Mouse (Mus musculus) cerebral cortex, adult 2 months (tissue): ENCODE data around the gene Tsx.

Experiments
- WGBS: fragments of 180-500 bp; shearing (Covaris S2); methylation state at CpG from one replicate; pipeline ENCODE4 v1.1.7; 2018; 5-methylcytosine and 5-hydroxymethylcytosine counted together

Tsx gene

DNA sequence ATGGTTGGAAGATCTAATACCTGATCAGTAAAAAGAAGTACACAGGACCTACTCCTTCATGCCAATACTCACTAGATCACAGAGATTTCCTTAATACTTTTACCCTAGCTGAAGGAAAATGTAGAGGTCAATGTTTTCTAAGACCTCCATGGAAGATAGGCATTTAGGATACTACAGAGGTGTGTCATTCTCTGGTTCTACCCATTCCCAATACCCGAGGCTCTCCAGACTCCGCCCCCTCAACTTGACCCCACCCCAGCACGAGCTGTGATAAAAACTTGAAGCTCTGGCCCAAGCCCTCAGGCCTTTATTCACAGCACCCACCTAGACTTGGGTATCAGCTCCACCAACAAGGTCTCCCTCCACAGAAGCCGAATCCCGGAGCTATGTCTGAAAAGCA lies at the start of gene Tsx:
Tsx (plus strand) TSS at position 301 of the 400 bp plus-strand sequence.
- WGBS, result 85% methylated on average over 5 of the region's 5 CpGs

DNA sequence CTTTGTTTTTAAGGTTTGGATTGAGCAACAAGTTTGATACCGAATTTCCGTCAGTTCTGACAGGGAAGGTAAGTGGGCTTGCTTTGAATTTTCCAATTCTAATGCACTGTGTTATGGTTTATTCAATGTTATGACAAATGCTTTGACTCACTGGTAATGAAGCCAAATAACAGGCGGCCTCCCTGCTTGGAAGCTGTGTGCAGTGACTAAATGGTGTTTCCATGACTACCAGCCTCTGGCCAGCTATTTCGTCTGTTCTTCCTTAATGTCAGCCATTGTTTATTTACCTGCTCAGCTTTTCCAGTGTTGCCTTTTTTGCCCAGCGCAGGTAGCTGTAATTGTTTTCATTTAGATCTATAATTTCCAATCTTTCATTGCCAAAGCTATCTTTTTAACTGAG lies 48.1 kb upstream of the Tsx start:
- WGBS, result 38% methylated on average over 5 of the region's 5 CpGs

DNA sequence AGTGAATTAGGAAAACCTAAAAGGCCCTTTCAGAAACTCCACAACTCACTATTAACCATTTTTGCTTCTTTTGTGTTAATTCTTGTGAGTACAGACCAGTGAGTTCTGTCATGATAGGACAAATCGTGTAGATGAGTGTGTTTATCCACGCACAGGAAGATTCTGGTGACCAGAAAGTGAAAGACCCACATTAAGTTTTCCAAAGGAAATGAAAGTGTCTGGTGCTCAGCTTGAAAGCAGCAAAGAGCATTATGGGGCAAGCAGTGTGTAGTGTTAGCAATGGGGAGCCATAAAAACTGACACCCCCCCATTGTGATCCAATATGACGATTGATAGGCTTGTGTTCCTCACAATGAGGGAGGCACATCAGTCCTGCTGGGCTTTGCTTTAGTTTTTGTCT lies 45.6 kb upstream of the Tsx start:
- WGBS, result 65% methylated on average over 3 of the region's 3 CpGs

DNA sequence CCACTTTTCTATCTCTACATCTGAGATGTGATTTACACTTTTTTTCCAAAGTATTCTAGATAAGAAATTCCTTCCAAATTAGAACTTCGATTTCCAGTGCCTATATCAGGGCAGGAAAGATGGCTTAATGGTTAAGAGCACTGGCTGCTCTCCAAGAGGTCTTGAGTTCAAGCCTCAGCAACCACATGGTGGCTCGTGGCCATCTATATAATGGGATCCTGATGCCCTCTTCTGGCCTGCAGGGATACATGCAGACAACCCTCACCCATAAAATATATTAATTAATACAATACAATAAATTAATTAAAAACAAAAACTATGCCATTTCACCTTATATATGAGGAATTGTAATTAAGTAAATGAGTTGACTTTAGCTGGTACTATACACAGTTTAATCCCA lies 43.0 kb upstream of the Tsx start:
- WGBS, result 75% methylated on average over 2 of the region's 2 CpGs

DNA sequence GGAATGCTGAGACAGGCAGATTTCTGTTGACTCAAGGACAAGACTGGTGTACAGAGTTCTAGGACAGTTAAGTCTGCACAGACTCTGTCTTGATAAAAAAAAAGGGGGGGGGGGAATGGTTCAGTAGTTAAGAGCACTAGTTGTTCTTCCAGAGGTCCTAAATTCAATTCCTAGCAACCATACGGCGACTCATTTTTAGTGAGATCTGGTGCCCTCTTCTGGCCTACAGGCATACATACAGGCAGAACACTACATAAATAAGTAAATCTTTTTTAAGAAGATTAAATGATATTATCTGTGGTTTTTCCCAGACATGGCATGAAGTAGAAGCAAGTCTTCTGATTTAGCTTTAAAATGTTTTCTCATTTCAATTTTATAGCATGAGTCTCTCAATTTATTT lies 42.6 kb upstream of the Tsx start:
- WGBS, result 14% methylated on average over 2 of the region's 2 CpGs

DNA sequence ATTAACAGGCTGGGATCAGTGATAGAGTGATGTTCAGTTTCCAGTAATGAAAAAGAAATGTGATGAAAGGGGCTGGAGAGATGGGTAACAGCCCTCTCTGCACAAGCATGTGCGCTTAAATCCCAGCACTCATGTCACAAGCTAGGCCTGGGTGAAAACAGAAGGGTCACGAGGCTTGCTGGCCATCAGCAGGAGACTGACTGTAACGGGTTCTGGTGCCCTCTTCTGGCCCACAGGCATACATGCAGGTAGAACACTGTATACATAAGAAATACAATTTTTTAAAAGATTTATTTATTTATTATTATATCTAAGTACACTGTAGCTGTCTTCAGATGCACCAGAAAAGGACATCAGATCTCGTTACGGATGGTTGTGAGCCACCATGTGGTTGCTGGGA lies 40.0 kb upstream of the Tsx start:
- WGBS, result 48% methylated on average over 5 of the region's 5 CpGs

DNA sequence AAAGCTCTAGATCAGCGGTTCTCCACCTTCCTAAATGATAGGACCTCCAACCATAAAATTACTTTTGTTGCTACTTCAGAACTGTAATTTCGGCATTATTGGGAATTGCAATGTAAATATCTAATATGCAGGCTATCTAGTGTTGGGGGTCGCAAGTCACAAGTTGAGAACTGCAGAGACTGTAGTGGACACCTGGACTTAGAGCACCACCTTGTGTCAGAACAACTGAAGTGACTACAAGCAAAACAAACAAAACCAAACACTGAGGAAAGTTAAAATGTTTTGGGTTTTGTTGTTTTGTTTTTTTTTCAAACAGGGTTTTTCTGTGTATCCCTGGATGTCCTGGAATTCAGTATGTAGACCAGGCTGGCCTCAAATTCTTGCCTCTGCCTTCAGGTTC lies 29.7 kb upstream of the Tsx start:
- WGBS, result 88% methylated on average over 3 of the region's 3 CpGs

DNA sequence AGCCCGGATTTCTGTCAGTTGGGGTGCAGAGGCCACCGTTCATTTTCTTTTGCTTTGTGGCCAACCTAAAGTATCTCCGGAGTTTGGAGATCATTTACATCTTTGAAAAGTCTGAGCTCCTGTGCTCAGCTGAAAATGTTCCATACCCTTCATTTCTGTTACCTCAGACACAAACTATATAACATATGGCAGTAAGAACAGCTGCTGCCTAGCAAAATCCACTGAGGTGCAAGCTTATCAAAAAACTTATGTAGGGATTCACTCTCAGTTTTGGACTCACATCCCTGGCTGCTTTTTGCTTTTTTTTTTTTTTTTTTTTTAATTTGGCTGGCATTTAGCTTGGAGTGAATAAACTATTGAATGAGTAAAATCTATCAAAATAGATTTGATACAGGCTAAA lies 26.1 kb upstream of the Tsx start:
- WGBS, result 50% methylated on average over 3 of the region's 3 CpGs

DNA sequence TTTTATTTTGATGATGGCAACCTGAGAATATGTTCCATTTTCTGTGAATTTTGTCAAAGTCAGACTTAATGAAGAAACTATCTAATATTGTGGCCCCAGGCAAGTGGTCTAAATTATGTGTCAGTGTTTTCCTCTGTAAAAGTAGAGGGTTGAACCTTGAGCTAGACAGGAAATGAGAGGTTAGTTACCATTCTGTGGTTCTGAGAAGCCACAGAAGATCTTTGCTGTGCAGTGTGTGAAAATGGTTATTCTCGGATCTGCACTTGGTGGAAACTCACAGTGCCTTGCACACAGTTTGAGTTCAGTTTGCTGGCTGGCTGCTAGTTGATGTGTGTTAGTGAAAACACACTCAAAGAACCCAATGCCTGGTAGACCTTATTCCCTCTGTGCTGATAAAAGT lies 20.4 kb upstream of the Tsx start:
- 95% methylated on average over 1 of the region's 1 CpGs for WGBS

DNA sequence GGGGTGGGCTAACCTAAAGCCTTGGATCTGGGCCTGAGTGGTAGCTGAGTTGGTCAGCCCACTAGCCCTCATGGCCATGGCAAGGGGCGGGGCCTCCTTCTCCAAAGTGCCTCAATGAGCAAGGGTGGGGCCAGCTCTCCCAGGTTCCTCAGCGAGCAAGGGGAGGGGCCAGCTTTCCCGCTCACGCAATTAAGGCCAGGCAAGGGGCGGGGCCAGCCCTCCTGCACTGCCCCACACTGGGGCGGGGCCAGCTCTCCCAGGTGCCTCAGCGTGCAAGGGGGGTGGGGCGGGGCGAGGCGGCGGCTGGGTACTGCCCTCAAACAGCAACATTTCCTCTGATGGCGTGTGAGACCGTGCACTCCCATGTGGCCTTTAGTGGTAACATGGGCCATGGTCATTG lies 9.2 kb upstream of the Tsx start:
- 27% methylated on average over 13 of the region's 13 CpGs for WGBS

DNA sequence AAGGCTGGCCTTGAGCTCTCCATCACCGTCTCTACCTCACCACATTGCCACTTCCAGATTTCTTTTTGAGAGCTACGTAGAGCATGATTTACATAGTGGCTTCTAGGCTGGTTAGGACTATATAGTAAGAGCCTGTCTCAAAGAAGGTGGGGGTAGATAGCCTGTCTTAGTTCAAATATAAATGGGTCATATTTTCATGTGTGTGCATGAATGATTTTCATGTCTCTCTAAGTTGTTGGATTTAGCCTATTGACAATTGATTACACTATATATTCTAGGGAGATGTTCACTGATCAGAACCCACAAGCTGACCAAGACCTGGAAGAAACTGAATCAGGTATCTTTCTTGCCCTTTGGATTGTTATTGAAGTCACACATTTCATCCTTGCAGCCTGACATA lies 7.4 kb downstream of the Tsx start, which contains the start of gene Gm26992:
Gm26992 (plus strand) TSS at position 301 of the 400 bp plus-strand sequence.
- WGBS, result 97% methylated on average over 2 of the region's 2 CpGs

DNA sequence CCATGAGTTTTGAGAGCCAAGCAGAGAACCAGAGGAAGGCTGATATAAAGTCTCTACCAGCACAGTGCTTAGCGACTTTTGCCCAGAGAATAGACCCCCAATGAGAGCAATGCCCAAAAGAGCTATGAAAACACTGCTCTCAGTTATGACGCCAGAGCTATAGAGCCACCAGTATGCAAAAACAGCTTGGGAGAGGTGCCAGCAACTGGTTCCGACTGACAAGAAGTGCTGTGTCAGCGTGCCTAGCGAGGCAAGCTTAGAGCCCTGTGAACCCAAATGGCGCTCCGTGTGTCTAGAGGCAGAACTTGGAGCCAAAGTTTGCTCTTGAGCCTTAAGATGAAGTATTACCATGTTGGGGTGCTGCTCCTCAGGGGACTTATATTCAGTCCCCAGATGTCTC lies 13.4 kb downstream of the Tsx start:
- 58% methylated on average over 7 of the region's 7 CpGs for WGBS

DNA sequence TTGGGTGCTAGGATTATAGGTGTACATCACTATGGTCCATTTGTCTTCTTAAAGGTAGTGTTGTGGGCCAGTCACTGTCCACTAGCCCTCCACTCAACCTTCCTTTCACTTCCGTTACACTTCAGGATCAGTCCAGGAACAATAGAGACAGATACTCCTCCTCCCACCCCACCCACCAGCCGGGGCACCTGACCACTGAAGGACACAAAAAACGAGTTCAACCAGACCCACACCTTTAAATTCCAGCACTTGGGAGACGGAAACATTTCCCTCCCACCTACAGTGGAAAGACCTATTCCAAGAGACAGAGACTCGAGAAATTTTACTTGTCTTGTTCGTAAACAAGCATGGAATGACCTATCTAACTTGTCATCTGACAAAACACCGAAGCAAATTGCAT lies 18.0 kb downstream of the Tsx start:
- 78% methylated on average over 7 of the region's 7 CpGs for WGBS

DNA sequence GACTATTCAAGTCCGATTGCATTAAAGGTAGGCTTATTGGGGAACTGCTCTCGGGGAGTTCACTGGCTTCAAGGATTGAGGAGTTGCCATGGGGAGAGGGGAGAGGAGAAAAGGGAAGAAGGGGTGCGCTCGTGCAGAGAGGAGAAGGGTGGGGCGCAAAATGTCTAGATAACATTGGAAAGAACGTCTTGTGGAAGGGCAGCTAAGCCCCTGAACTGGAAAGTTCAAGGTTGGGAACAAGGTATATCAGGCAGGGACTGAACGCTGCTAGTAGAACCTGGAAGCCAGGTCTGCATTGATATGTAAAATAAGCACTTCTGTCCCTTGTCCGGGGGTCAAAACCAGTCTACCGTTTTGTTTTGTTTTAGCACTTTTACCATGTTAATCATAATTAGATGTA lies 23.8 kb downstream of the Tsx start:
- 25% methylated on average over 9 of the region's 9 CpGs for WGBS

DNA sequence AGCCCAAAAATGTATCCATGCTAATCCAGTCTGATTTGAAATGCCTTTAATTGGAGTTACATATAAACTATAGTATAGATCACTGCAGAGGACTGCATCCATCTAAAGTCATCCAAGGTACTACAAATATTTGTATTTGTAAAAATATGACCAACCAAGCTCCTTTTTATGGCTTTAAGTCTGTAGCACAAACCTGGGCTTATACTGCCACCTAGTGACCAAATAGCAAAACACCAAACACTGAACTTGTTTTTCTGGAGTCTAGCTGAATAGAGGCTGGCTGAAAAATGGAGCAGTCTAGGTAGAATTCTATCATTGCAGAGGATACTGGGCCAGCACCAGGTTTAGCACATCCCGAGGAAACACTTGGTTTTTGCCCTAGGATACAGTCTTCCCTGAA lies 26.5 kb downstream of the Tsx start:
- WGBS, result 0% methylated on average over 1 of the region's 1 CpGs

DNA sequence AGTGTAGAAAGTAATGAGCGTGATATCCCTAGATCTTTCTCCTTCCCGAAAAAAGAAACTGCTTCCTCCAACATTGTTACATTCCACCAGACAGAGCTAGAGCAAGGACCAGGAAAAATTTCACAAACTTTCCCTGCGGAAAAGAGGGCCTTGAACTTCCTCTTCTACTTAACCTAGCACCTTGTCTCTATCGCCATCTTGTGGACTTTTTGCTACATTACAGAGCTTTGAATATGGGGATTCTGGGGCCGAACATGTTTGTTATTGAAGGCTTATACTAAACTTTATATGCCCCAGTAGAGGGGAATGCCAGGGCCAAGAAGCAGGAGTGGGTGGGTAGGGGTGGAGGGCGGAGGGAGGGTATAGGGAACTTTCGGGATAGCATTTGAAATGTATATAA lies 29.5 kb downstream of the Tsx start:
- 39% methylated on average over 7 of the region's 7 CpGs for WGBS

DNA sequence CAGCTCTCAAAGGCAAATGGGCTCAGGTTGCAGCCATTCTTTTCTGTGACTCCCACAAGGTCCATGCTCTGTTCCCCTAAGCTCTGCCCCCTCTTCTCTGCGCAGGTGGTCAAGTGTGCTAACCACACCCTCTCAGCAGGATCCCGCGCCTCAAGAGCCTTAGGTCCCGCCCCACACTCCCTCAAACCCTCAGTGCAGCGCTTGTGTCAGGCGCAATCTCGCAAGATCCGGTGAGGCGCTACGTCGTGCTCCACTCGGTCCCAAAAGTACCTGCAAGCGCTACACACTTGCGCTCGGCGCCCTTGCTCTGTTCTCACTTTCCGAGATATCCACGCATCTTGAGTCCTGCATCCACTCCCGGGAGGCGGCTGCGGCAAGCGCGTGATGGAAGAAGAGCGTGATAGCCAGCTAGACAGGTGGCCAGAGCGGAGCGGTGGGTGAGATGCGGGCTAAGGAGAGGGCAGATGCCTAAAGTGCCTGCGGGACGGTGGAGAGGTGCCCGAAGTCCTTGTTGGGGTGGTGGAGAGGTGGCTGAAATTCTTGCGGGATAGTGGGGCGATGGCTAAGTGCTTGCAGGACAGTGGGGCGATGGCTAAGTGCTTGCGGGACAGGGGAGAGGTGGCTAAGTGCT lies 33.4 kb downstream of the Tsx start:
- 2% methylated on average over 34 of the region's 34 CpGs for WGBS

DNA sequence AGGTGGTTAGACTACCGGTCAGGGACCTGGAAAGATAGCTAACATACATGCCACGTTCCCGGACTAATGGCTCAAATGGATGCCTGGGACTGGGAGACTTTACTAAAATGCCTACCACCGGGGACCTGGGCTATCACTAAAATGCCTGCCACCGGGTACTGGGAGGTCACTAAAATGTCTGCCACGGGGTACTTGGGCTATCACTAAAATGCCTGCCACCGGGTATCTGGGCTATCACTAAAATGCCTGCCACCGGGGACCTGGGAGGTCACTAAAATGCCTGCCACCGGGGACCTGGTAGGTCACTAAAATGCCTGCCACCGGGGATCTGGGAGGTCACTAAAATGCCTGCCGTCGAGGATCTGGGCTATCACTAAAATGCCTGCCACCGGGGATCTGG lies 34.2 kb downstream of the Tsx start:
- WGBS, result 57% methylated on average over 10 of the region's 13 CpGs

DNA sequence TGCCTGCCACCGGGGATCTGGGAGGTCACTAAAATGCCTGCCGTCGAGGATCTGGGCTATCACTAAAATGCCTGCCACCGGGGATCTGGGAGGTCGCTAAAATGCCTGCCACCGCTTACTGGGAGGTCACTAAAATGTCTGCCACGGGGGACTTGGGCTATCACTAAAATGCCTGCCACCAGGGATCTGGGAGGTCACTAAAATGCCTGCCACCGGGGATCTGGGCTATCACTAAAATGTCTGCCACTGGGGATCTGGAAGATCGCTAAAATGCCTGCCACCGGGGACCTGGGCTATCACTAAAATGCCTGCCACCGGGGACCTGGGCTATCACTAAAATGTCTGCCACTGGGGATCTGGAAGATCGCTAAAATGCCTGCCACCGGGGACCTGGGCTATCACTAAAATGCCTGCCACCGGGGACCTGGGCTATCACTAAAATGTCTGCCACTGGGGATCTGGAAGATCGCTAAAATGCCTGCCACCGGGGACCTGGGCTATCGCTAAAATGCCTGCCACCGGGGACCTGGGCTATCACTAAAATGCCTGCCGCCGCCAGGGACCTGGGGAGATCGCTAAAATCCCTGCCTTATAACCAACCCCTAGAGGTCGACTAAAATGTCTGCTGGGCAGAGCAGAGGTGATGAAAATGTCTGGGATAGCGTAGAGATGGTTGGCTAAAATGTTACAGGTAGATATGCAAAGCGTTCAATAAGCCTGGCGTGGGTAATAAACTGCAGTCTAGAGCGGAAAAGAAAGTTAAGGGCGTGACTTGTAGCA lies 34.9 kb downstream of the Tsx start:
- 94% methylated on average over 21 of the region's 27 CpGs for WGBS

DNA sequence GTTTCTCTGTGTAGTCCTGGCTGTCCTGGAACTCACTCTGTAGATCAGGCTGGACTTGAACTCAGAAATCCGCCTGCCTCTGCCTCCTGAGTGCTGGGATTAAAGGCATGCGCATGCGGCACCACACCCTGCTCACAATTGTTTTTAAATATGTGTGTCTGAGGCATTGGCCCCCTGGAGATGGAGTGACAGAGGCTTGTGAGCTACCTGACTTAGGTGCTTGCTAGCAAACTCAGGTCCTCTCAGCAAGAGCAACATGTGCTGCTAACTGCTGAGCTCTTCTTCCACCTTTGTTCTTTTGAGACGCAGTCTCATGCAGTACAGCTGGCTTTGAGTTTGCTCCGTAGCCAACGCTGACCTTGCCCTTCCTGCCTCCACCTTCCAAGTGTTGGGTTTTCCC lies 38.5 kb downstream of the Tsx start:
- 86% methylated on average over 6 of the region's 6 CpGs for WGBS

DNA sequence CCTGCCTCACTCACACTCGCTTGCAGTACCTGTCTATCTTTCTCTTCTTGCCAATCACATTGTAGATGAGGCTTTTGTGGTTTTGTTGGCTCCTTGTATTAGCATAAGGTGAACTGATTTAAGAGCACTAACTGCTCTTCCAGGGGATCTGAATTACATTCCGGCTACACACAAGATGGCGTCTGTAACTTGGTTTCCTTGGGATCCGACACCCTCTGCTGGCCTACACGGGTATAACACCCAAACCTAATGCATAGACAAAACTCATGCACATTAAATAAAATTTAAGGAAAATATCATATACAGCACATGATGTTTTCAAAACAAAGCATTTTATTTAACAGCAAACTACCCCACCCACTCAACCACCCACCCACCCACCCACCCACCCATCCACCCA lies 45.8 kb downstream of the Tsx start:
- 60% methylated on average over 5 of the region's 5 CpGs for WGBS

DNA sequence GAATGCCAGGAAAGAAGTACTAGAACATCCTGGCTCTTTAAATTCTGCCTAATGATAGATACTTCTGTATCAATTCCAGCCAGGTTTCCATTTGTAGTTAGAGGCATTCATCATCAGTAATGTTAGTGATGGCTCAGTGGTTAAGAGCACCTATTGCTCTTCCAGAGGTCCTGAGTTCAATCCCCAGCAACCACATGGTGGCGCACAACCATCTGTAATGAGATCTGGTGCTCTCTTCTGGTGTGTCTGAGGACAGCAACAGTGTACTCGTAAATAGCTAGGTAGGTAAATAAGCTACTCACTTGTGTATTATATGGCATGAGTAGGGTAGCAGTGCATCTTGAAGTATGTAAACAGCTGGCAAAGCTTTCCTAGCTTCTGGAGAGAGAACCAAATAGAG lies 54.7 kb downstream of the Tsx start:
- 77% methylated on average over 2 of the region's 2 CpGs for WGBS

DNA sequence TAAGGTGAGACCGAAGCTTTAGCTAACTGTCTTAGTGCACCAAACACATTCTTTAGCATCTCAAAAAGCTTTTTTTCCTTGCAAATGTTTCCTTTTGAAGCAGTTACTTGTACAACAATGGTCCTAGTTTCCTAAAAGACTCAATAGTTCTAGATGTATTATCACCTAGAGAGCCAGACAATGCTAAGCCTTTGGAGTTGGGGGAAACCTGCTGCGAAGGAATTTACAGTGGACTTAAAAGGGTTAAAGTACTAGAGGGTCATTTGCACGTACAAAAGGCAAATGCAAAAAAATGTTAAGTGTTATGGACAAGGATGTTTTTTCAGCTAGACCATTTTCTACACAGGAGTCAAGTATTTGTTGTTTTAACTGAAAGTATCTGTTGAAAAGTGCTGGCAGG lies 58.1 kb downstream of the Tsx start:
- 91% methylated on average over 3 of the region's 3 CpGs for WGBS
